Mouse (Mus musculus): ENCODE data around the gene Vmn2r76.
"Not testable (repeated sequence)": the region's sequence is repeated elsewhere in the genome, so short reads cannot be mapped to it uniquely, and the experiment has no call there.

Vmn2r76 gene

GRCm38 (mm10) chr7:86246208-86246607 lies at the start of gene Vmn2r76:
TSS of gene Vmn2r76 (minus strand) at chr7:86246308.
- ATAC-seq (ENCODE audit: low TSS enrichment) = no peak

- ATAC-seq (ENCODE audit: low TSS enrichment) = no peak
Observed at GRCm38 (mm10) chr7:86277072-86277471, 31.0 kb upstream of the Vmn2r76 start, which contains the start of gene Olfr310. TSS of gene Olfr310 (minus strand) at chr7:86277172.

GRCm38 (mm10) chr7:86211345-86211744 lies 34.8 kb downstream of the Vmn2r76 start:
- ATAC-seq (ENCODE audit: low TSS enrichment) = peak; percentile 67; the same call in 1 of the 2 replicates

- not testable (repeated sequence) for ATAC-seq (ENCODE audit: low TSS enrichment)
Observed at GRCm38 (mm10) chr7:86171678-86172077, 74.4 kb downstream of the Vmn2r76 start, which contains the start of gene Vmn2r75. TSS of gene Vmn2r75 (minus strand) at chr7:86171778.

All from frontal cortex, adult (tissue).